ENCODE assay signal across 15 mouse cellular contexts in genomic region chr2:120243995-120244394, GRCm38 (mm10). TPM values are rescaled to one million over a fixed set of nuclear protein-coding genes. Genes with fewer than 3 reads are reported as not detected.
DNase-seq lines count a peak whose midpoint lies in the region; ATAC-seq lines count a peak whose summit lies in the region.
"Had no signal": no experiment of that assay in that cellular context is flagged by ENCODE, and none has a peak within 500 bp of the region (broad histone marks: within the 10 kb centered on the region; RNA-seq: fewer than 3 reads in every experiment).

No protein-coding gene starts in this region.

- H3K27me3 ChIP-seq in heart, embryonic 14.5 days (ENCODE audit: control insufficient read depth, insufficient read depth, low read length) = no peaks in the 10 kb centered on the region

- H3K4me1 ChIP-seq in heart, embryonic 14.5 days (ENCODE audit: control insufficient read depth in 2 of 2, insufficient read depth in 2 of 2, low read length in 2 of 2) = peaks cover 6 to 11% of the 10 kb centered on the region in 2 experiments; a peak in 2 of 4 replicates

- H3K36me3 ChIP-seq in heart, embryonic 14.5 days (ENCODE audit: control insufficient read depth, insufficient read depth, low read length) = no peaks in the 10 kb centered on the region
- H3K36me3 ChIP-seq: G1E had no signal

- WGBS in heart, embryonic 14.5 days = 82% methylated on average over 2 of the region's 2 CpGs

- H3K9me3 ChIP-seq in heart, embryonic 14.5 days (ENCODE audit: control insufficient read depth, low read length) = no peaks in the 10 kb centered on the region
- H3K9me3 ChIP-seq: G1E had no signal

- intact Hi-C loops in heart, postnatal 36 days (cut with DNase I) = no loop called here

- DNase-seq in cerebellum, adult 11-12 months = peak; percentile 47
- no peak for DNase-seq in cerebellum, postnatal 4 days (ENCODE audit: low spot score in 2 of 2)
- DNase-seq in heart, postnatal 36 days = no peak
- peak; percentile 18 for DNase-seq in right cerebral cortex, postnatal 4 days
- DNase-seq in right cerebral cortex, adult 18-20 months = no peak
- DNase-seq in layer of hippocampus, adult 11-12 months (ENCODE audit: low spot score) = no peak
- DNase-seq: kidney, postnatal 10 days had no signal

- ATAC-seq in heart, embryonic 14.5 days (ENCODE audit: insufficient number of reproducible peaks, insufficient read depth, low FRiP score, low read depth) = no peak
- ATAC-seq in CD4-positive, CD25-positive, alpha-beta regulatory T cell, adult 4 months = no peak
- ATAC-seq: activated CD4-positive, CD25-positive, alpha-beta regulatory T cell, adult 4 months; inflammation-experienced regulatory T-cells, adult 6 months; lung, postnatal 0 days had no signal

- peak overlapping the region; percentile 66 for H3K4me2 ChIP-seq in heart, embryonic 14.5 days (ENCODE audit: low read length)

- no peak overlapping the region for H3K27ac ChIP-seq in heart, embryonic 14.5 days (replicated peaks in 1 of 2; ENCODE audit: control insufficient read depth in 1 of 2, insufficient read depth in 1 of 2, low read depth in 2 of 2, low read length in 2 of 2)

- H3K9ac ChIP-seq in heart, embryonic 14.5 days (ENCODE audit: low read length) = no peak overlapping the region

- peak overlapping the region in 1 of 2 experiments; percentile 50; a peak in 3 of 4 replicates for H3K4me3 ChIP-seq in heart, embryonic 14.5 days (ENCODE audit: control insufficient read depth in 1 of 2, insufficient read depth in 1 of 2, low read depth in 1 of 2, low read length in 2 of 2)

RNA-seq across cellular contexts. Expression of gene Pla2g4e, which starts 1.1 kb away (rescaled TPM):
- polyA plus RNA-seq in heart, embryonic 14.5 days (2014; fragmentation: Nextera tagmentation; extraction: Ambion mirVana) = 2.3 and 2.6 TPM in 2 replicates
- total RNA-seq in heart, postnatal 36 days (2021) = 1 to 10 TPM; 3.0 to 3.1 TPM
- not detected for polyA plus RNA-seq in CD4-positive, CD25-positive, alpha-beta regulatory T cell, adult 4 months (2017; shearing (Covaris generic))
- total RNA-seq: monocyte, adult 5-6 weeks had no signal
- polyA plus RNA-seq: G1E; inflammation-experienced regulatory T-cells, adult 6 months; liver, embryonic 11.5 days; lung, postnatal 0 days had no signal

RNA-seq across cellular contexts. Expression of gene Pla2g4d, which starts 45.0 kb away (rescaled TPM):
- polyA plus RNA-seq in heart, embryonic 14.5 days (2014; fragmentation: Nextera tagmentation; extraction: Ambion mirVana) = 0.05 TPM in 1 of 2 replicates, not detected in the other
- total RNA-seq in heart, postnatal 36 days (2021) = not detected
- not detected for polyA plus RNA-seq in CD4-positive, CD25-positive, alpha-beta regulatory T cell, adult 4 months (2017; shearing (Covaris generic))
- total RNA-seq: monocyte, adult 5-6 weeks had no signal
- polyA plus RNA-seq: activated CD4-positive, CD25-positive, alpha-beta regulatory T cell, adult 4 months; G1E; inflammation-experienced regulatory T-cells, adult 6 months; liver, embryonic 11.5 days; lung, postnatal 0 days had no signal

Comparison
In these comparisons a context has a peak if more than half of its experiments do, and no peak if none do; other contexts are left out.
1. DNase-seq: peak in cerebellum, adult 11-12 months (single experiment) and right cerebral cortex, postnatal 4 days (single experiment); none in cerebellum, postnatal 4 days (0 of 2), heart, postnatal 36 days (0 of 2), right cerebral cortex, adult 18-20 months (single experiment) and layer of hippocampus, adult 11-12 months (single experiment).